Mouse (Mus musculus): ENCODE data around the gene Ddx18. TPM values are rescaled to one million over a fixed set of nuclear protein-coding genes. Genes with fewer than 3 reads are reported as not detected.

The Ddx18 gene
- polyA plus RNA-seq, 1 experiment from 2014 or later = 58.7 TPM

- no peak for ATAC-seq (ENCODE audit: insufficient read depth, low FRiP score, low read depth)
- Histone ChIP-seq H3K27ac (no peak overlapping the region), H3K36me3 (peaks cover 64% of the 10 kb centered on the region), H3K9ac (no peak overlapping the region), H3K27me3 (replicated peaks) (no peaks in the 10 kb centered on the region), H3K9me3 (no peaks in the 10 kb centered on the region), H3K4me2 (no peak overlapping the region), H3K4me1 (no peaks in the 10 kb centered on the region), H3K4me3 (replicated peaks) (no peak overlapping the region)
- 90% methylated on average over 5 of the region's 5 CpGs for WGBS
Measured at GRCm38 (mm10) chr1:121557861-121558260, 9.9 kb downstream of the Ddx18 start.

DNA sequence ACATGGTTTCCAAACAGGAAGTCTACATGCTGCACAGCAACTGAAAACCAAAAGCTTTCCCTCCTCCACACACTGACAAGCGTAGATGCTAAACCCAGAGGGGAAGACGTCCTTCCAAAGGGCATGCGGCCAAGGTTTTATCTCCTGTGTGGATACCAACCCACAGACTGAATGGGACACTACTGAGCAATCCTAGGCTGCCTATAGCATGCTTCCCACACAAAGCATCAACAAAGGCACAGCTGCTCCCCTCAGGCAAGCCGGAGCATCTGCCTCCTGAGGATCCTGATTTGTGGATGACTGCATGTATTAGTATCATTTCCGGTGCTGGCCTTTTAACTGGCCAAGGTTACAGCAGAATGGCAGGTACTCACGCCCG, 16.3 kb downstream of the Ddx18 start:
- Histone ChIP-seq H3K4me2 (no peak overlapping the region), H3K9ac (no peak overlapping the region), H3K27ac (no peak overlapping the region), H3K9me3 (no peaks in the 10 kb centered on the region), H3K4me1 (no peaks in the 10 kb centered on the region), H3K36me3 (peaks cover 28% of the 10 kb centered on the region), H3K27me3 (replicated peaks) (no peaks in the 10 kb centered on the region), H3K4me3 (replicated peaks) (no peak overlapping the region)
- WGBS = 85% methylated on average over 7 of the region's 7 CpGs
- ATAC-seq (ENCODE audit: insufficient read depth, low FRiP score, low read depth) = no peak

DNA sequence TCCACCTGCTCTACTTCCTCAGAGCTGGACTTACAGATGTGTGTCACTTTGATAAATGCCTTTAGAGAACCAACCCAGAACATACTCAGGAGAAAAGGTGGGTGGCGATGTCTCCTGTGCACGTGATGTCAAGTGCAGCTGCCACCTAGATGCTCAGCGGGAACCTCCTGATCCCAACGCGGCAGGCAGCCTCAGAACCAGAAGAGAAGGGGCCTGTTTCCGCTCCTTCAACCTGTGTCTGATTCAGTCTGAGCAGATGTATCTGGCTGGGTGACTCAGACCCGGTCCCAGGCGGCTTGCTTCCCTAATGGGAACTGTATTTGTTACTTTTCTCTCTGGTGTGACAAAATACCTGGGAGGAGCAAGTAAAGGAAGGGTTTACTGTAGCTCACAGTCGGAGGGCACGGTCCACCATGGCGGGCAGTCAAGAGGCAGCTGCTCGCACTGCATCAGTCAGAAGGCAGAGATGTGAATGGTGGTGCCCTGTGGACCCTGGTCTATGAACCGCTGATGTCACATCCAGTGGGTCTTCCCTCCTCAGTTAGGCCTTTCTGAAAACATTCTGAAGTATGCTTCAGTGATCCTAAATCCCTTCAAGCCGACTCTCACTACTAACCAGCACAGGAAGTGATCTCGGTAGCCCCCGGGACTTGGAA, 16.9 kb downstream of the Ddx18 start:
- WGBS = 85% methylated on average over 16 of the region's 16 CpGs
- no peak for ATAC-seq (ENCODE audit: insufficient read depth, low FRiP score, low read depth)
- Histone ChIP-seq H3K4me3 (replicated peaks) (no peak overlapping the region), H3K36me3 (peaks cover 24% of the 10 kb centered on the region), H3K4me2 (no peak overlapping the region), H3K4me1 (no peaks in the 10 kb centered on the region), H3K27me3 (replicated peaks) (no peaks in the 10 kb centered on the region), H3K9me3 (no peaks in the 10 kb centered on the region), H3K9ac (no peak overlapping the region), H3K27ac (no peak overlapping the region)

DNA sequence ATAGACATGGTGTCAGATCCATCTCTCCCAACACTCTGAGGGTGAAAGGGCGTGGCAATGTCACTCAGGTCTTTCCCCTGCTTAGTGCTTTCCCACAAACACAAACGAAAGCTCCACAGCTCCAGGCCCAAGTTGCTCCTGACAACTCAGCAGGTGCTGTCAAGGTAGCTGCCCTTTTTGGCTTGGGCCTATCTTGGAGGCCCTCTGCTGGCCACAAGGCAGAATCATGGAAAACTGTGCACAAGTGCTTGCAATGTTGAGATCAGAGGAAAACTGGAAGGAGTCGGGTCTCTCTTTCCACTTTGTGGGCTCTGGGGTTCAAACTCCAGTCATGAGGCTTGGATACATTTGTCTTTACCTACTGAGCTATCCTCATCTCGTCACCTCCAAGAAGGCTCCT, 18.3 kb downstream of the Ddx18 start:
- H3K4me1 ChIP-seq = no peaks in the 10 kb centered on the region
- WGBS = 72% methylated on average over 4 of the region's 4 CpGs
- no peak overlapping the region for H3K4me2 ChIP-seq
- H3K9ac ChIP-seq = no peak overlapping the region
- no peak for ATAC-seq (ENCODE audit: insufficient read depth, low FRiP score, low read depth)
- peaks cover 12% of the 10 kb centered on the region; the same call in 1 of the 2 replicates for H3K36me3 ChIP-seq
- no peak overlapping the region for H3K27ac ChIP-seq
- no peak overlapping the region for H3K4me3 ChIP-seq (replicated peaks)
- H3K27me3 ChIP-seq (replicated peaks) = no peaks in the 10 kb centered on the region
- H3K9me3 ChIP-seq = no peaks in the 10 kb centered on the region

- Histone ChIP-seq H3K4me3 (replicated peaks) (no peak overlapping the region), H3K9ac (no peak overlapping the region), H3K9me3 (no peaks in the 10 kb centered on the region), H3K27me3 (replicated peaks) (no peaks in the 10 kb centered on the region), H3K36me3 (0 out of 2 replicates have a peak, but pooled peaks cover 6% of the 10 kb centered on the region), H3K4me1 (no peaks in the 10 kb centered on the region), H3K4me2 (no peak overlapping the region), H3K27ac (no peak overlapping the region)
- WGBS = 86% methylated on average over 4 of the region's 4 CpGs
- no peak for ATAC-seq (ENCODE audit: insufficient read depth, low FRiP score, low read depth)
Measured at GRCm38 (mm10) chr1:121548667-121549066, 19.1 kb downstream of the Ddx18 start.

DNA sequence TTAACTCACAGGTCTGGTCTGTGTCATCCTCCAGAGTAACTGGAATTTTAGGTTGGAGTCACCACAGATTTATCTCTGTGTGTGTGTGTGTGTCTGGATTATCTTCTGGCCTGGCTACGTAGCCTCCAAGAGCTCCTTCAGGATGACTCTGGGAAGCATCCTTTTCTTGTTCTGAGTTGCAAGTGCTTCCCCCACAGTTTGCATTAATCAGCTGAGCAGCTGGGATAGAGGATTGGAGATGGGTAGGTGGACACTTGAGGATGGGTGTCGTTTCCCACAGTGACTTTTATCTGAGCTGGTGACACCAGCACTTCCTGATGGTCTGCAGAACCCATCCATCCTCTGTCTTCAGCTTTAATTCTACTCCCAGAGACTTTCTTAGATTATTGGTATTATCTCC, 20.9 kb downstream of the Ddx18 start:
- Histone ChIP-seq H3K9me3 (no peaks in the 10 kb centered on the region), H3K27ac (no peak overlapping the region), H3K9ac (no peak overlapping the region), H3K27me3 (replicated peaks) (no peaks in the 10 kb centered on the region), H3K36me3 (no peaks in the 10 kb centered on the region), H3K4me2 (no peak overlapping the region), H3K4me3 (replicated peaks) (no peak overlapping the region), H3K4me1 (no peaks in the 10 kb centered on the region)
- WGBS = 76% methylated on average over 2 of the region's 2 CpGs
- ATAC-seq (ENCODE audit: insufficient read depth, low FRiP score, low read depth) = no peak

DNA sequence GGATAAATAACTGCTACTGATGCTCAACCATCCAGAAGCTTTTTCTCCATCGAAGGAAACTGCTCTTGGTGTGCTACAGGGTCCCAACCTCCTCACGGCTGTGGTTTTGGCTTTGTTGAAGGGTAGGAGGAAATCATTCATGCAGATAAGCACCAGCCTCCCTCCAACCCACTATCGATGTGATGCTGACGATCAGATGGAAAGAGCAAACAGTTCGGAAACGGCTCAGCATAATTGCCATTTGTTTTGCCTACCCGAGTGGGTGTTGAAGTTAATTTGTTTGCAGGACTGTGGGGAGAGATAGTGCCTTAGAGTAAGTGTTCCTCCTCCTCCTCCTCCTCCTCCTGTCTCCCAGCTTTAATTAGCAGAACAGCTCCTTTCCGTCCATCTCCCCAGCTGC, 27.4 kb downstream of the Ddx18 start:
- WGBS = 52% methylated on average over 8 of the region's 8 CpGs
- H3K4me1 ChIP-seq = no peaks in the 10 kb centered on the region
- no peak overlapping the region for H3K4me3 ChIP-seq (replicated peaks)
- no peak overlapping the region for H3K4me2 ChIP-seq
- no peak overlapping the region for H3K9ac ChIP-seq
- no peaks in the 10 kb centered on the region for H3K36me3 ChIP-seq
- no peaks in the 10 kb centered on the region for H3K27me3 ChIP-seq (replicated peaks)
- ATAC-seq (ENCODE audit: insufficient read depth, low FRiP score, low read depth) = no peak
- H3K27ac ChIP-seq = no peak overlapping the region
- H3K9me3 ChIP-seq = no peaks in the 10 kb centered on the region

DNA sequence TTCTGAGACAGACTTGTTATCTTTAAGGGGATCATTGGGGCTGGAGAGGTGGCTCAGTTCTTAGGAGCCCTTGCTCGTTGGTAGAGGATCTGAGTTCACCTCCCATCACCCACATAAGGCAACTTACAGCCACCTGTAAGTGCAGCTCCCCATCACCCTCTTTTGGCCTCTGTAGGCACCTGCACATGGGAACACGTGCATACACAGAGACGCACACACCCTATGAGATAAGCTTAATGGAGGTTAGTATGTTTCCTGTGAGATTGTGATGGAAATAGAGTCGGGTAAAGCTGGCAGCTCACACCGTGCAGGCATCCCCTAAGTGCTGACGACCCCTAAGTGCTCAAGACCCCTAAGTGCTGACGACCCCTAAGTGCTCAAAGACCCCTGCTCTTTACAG, 36.4 kb downstream of the Ddx18 start:
- H3K4me1 ChIP-seq = peaks cover 10% of the 10 kb centered on the region
- H3K4me3 ChIP-seq (replicated peaks) = no peak overlapping the region
- no peak overlapping the region for H3K9ac ChIP-seq
- no peaks in the 10 kb centered on the region for H3K36me3 ChIP-seq
- no peak for ATAC-seq (ENCODE audit: insufficient read depth, low FRiP score, low read depth)
- 52% methylated on average over 7 of the region's 7 CpGs for WGBS
- H3K9me3 ChIP-seq = no peaks in the 10 kb centered on the region
- no peak overlapping the region for H3K4me2 ChIP-seq
- H3K27me3 ChIP-seq (replicated peaks) = peaks cover 18% of the 10 kb centered on the region
- H3K27ac ChIP-seq = no peak overlapping the region

DNA sequence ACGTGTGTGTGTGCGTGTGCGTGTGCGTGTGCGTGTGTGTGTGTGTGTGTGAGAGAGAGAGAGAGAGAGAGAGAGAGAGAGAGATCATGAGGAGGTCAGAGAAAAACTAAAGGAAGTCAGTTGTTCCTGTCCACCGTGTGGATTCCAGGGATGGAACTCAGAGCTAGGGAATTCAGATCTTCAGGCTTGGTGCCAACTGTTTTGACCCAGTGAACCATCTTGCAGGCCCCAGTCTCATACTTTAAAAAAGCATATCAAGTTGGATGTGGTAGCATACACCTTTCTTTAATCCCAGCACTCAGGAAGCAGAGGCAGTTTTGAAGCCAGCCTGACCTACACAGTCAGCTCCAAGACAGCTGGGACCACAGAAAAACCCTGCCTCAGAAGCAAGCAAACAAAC, 38.5 kb downstream of the Ddx18 start:
- no peaks in the 10 kb centered on the region for H3K36me3 ChIP-seq
- H3K9me3 ChIP-seq = no peaks in the 10 kb centered on the region
- peaks cover 10% of the 10 kb centered on the region for H3K4me1 ChIP-seq
- H3K4me2 ChIP-seq = no peak overlapping the region
- no peak overlapping the region for H3K4me3 ChIP-seq (replicated peaks)
- peaks cover 21% of the 10 kb centered on the region for H3K27me3 ChIP-seq (replicated peaks)
- no peak overlapping the region for H3K9ac ChIP-seq
- no peak overlapping the region for H3K27ac ChIP-seq
- ATAC-seq (ENCODE audit: insufficient read depth, low FRiP score, low read depth) = no peak
- 79% methylated on average over 6 of the region's 6 CpGs for WGBS

GRCm38 (mm10) chr1:121528399-121528720, 39.4 kb downstream of the Ddx18 start, which contains the start of gene Htr5b:
Htr5b (minus strand) TSS chr1:121528465.
- peak within 1 kb of the TSS; percentile 36 for H3K4me3 ChIP-seq (replicated peaks)
- no peaks in the 10 kb centered on the region for H3K9me3 ChIP-seq
- WGBS = under 1% methylated on average over 11 of the region's 11 CpGs
- no peaks in the 10 kb centered on the region for H3K36me3 ChIP-seq
- H3K4me2 ChIP-seq = peak within 1 kb of the TSS; percentile 68
- H3K4me1 ChIP-seq = peaks cover 10% of the 10 kb centered on the region
- H3K9ac ChIP-seq = no peak within 1 kb of the TSS
- H3K27ac ChIP-seq = no peak within 1 kb of the TSS
- peak; percentile 85 for ATAC-seq (ENCODE audit: insufficient read depth, low FRiP score, low read depth)
- peaks cover 21% of the 10 kb centered on the region for H3K27me3 ChIP-seq (replicated peaks)

GRCm38 (mm10) chr1:121527600-121528398, 40.0 kb downstream of the Ddx18 start:
- 12% methylated on average over 55 of the region's 55 CpGs for WGBS
- H3K9me3 ChIP-seq = no peaks in the 10 kb centered on the region
- H3K36me3 ChIP-seq = no peaks in the 10 kb centered on the region
- H3K4me2 ChIP-seq = peak overlapping the region; percentile 68
- no peak overlapping the region for H3K9ac ChIP-seq
- peak; percentile 45; the same call in 1 of the 2 replicates for ATAC-seq (ENCODE audit: insufficient read depth, low FRiP score, low read depth)
- H3K4me1 ChIP-seq = peaks cover 10% of the 10 kb centered on the region
- no peak overlapping the region for H3K27ac ChIP-seq
- H3K4me3 ChIP-seq (replicated peaks) = peak overlapping the region; percentile 36
- peaks cover 21% of the 10 kb centered on the region for H3K27me3 ChIP-seq (replicated peaks)

GRCm38 (mm10) chr1:121527061-121527460, 40.7 kb downstream of the Ddx18 start:
- ATAC-seq (ENCODE audit: insufficient read depth, low FRiP score, low read depth) = no peak
- Histone ChIP-seq H3K4me3 (replicated peaks) (peak overlapping the region; percentile 36), H3K9ac (no peak overlapping the region), H3K27ac (no peak overlapping the region), H3K4me2 (peak overlapping the region; percentile 68), H3K9me3 (no peaks in the 10 kb centered on the region), H3K36me3 (no peaks in the 10 kb centered on the region), H3K27me3 (replicated peaks) (peaks cover 21% of the 10 kb centered on the region), H3K4me1 (peaks cover 10% of the 10 kb centered on the region)
- whole genome bisulfite sequencing = 44% methylated on average over 17 of the region's 17 CpGs

All from stomach, embryonic 15.5 days (tissue).